Mouse (Mus musculus) CD4-positive, CD25-positive, alpha-beta regulatory T cell, adult 2 months (primary cell): ENCODE measurements around the gene Papolg.
"Not testable (repeated sequence)": the region's sequence is repeated elsewhere in the genome, so short reads cannot be mapped to it uniquely, and the experiment has no call there.

Experiments used
- DNase-seq: peaks from one replicate; pipeline ENCODE4 v3.0.0-alpha.2; 2012; ENCODE audit warnings: low read depth, low spot score

Papolg gene

GRCm38 (mm10) chr11:23895060-23895426, at the start of gene Papolg:
Papolg (minus strand) TSS chr11:23895253.
- DNase-seq = peak; percentile 95

DNA sequence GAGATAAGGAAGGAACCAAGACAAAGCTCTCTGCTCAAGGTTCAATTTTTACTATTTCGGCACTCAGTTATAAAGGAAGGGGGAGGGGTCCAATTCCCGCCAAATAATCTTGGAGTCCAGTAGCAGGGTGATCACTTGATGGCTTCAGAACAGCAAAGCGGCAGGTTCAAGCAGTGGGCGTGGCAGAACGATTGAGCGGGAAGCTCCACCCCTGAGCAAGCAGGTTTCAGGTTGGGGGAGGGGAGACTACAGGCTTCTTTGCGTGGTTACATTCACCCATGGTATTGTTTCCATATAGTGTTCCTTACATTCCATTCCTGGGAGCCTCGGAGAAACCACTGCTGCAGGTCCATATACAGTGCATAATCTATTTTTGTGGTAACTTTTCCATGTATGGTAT, 33.1 kb upstream of the Papolg start:
- peak; percentile 26 for DNase-seq

GRCm38 (mm10) chr11:23927643-23928042, 32.6 kb upstream of the Papolg start:
- DNase-seq = peak; percentile 15

- not testable (repeated sequence) for DNase-seq
Measured at GRCm38 (mm10) chr11:23913824-23914223, 18.8 kb upstream of the Papolg start.

- no peak for DNase-seq
Measured at GRCm38 (mm10) chr11:23903909-23904308, 8.9 kb upstream of the Papolg start.

- no peak for DNase-seq
Measured at GRCm38 (mm10) chr11:23894141-23895059, 653 bp downstream of the Papolg start.

GRCm38 (mm10) chr11:23893556-23893955, 1.5 kb downstream of the Papolg start:
- no peak for DNase-seq

GRCm38 (mm10) chr11:23864326-23864725, 30.7 kb downstream of the Papolg start:
- no peak for DNase-seq

- no peak for DNase-seq
Measured at GRCm38 (mm10) chr11:23856723-23857112, 38.3 kb downstream of the Papolg start.

DNA sequence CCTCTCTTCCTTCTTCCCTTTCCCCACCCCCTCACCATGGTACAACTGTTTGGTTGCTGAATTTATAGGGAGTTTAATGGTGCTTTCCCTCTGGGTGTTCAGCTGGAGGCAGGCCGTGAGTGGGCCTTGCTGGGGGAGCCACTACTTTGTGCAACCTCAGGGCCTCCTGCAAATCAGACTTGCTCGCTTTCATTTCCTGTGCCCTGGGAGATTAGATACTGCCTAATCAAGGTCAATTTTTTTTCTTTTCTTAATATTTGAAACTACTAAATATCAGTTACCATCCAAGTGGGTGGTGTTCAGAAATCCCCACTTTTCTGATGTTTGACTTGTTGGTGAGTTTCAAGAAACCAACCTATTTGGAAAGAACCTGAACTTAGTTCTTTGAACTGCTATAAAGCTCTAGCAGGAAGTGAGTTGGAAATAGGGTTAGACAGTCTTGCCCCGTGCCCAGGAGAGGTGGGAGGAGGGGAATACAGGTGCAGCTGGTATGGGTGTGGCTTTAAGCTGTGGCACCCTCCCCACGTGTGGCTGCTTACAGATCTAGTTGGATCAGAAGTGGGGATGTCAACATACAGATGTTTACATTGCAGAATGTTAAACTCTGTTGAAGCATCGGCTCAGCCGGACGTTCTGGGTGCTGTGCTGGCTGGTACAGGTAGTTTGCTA, 38.9 kb downstream of the Papolg start:
- DNase-seq = peak; percentile 76

- DNase-seq = peak; percentile 86
Measured at GRCm38 (mm10) chr11:23855182-23855802, 39.8 kb downstream of the Papolg start.

DNA sequence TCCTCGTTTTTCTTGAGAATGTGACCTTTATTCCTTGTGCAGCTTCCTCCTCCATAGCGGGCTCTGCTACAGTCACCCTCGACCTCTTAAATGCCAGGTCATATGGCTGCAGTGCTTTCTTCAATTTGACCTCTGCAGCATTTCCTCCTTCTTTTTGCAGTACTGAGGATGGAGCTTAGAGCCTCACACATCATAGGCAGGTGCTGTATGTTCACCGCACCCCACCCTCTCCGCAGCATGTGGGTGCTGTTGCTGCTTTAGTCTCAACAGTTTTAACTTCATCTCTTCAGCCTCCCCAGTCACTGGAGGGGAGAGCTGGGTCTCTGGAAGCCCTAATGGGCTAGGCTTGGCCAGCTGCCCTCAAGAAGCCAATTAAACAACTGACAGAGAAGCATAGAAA, 41.7 kb downstream of the Papolg start:
- DNase-seq = peak; percentile 56

GRCm38 (mm10) chr11:23846016-23846815, 48.8 kb downstream of the Papolg start:
- DNase-seq = peak; percentile 82

DNA sequence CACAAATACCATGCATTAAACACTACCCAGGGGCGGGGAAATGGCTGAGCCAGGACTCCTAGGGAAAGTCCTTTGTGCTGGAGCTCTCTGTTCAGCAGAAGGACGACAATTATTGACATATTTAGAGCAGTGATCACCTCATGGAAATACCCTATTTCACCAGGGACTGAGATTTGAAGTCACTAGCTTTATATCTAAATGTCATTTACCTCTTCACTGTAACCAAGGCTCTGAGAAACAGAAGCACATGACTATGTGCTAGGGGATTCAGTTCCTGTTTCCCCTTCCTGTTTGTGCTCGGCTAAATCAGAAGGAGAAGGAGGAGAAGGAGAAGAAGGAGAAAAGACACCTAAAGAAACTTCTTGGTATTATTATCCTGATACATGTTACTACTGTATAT, 71.8 kb downstream of the Papolg start:
- DNase-seq = peak; percentile 57

GRCm38 (mm10) chr11:23821652-23822051, 73.4 kb downstream of the Papolg start:
- DNase-seq = no peak

DNA sequence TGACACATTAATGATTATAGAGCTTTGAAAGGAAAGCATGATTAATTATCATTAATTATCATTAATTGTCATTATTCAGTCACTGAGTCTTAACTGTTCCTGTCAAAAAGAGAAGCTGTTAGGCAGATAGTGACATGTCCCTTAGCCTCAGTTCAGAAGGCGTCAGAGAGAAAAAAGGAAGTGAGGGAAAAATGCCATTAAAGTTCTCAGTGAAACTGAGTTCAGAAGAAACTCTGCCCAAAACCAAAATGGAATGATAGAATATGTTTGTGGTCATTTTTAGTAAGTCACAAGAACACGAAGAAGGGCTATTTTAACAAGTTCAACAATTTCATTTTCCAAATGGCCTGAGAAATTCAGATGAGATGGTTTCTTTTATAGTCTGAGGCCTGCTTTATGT, 74.1 kb downstream of the Papolg start:
- no peak for DNase-seq

DNA sequence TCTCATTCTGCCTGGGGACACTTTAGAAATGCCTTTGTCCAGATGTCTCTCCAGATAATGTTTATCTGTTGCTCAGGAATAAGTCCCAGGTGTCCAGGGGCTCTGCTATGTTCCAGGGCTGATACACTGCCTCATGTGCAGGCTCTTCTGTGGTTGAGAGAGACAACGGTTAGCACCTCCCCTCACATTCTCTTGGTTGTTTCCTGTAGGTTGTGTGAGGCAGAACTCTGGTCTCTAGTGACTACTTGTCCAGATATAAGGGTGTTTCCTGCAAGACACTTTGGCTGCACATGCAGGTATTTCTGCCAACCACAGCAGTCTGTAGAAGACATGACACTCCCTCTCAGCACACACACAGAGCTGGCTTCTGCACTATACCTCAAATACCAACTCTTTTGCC, 76.3 kb downstream of the Papolg start:
- DNase-seq = peak; percentile 60
